Mouse (Mus musculus): ENCODE measurements around the gene Pde4d. TPM values are rescaled to one million over a fixed set of nuclear protein-coding genes. Genes with fewer than 3 reads are reported as not detected.

Gene Pde4d
- total and polyA plus RNA-seq, 3 experiments: 18.5 to 18.8 TPM; not detected in 1

- TF ChIP-seq CHD2 (IDR thresholded peaks at IDR 0.05; ENCODE audit: low read length) (no peak), BHLHE40 (IDR thresholded peaks at IDR 0.05; ENCODE audit: borderline replicate concordance, low read depth, low read length) (no peak), MEF2A (IDR thresholded peaks at IDR 0.05; ENCODE audit: extremely low read depth, insufficient replicate concordance, low read depth, low read length, poor library complexity, severe bottlenecking) (no peak), UBTF (IDR thresholded peaks at IDR 0.05; ENCODE audit: borderline replicate concordance, insufficient read depth, low read depth, low read length) (no peak), USF1 (IDR thresholded peaks at IDR 0.05; ENCODE audit: low read depth, low read length) (no peak), MAZ (IDR thresholded peaks at IDR 0.05; ENCODE audit: low read depth, low read length) (no peak), USF2 (IDR thresholded peaks at IDR 0.05; ENCODE audit: borderline replicate concordance in 1 of 2, insufficient read depth in 1 of 2, low read depth in 1 of 2, low read length in 2 of 2) (no peak), MAX (IDR thresholded peaks at IDR 0.05; ENCODE audit: low read length) (no peak), POLR2AphosphoS2 (IDR thresholded peaks at IDR 0.05; ENCODE audit: low read length) (no peak), SMC3 (IDR thresholded peaks at IDR 0.05; ENCODE audit: low read depth, low read length) (no peak), CTCF (IDR thresholded peaks at IDR 0.05 in 2 of 3, conservative IDR thresholded peaks at IDR 0.05 in 1 of 3; ENCODE audit: control insufficient read depth in 1 of 3, insufficient read depth in 1 of 3, low read depth in 2 of 3, low read length in 3 of 3, poor library complexity in 1 of 3, severe bottlenecking in 1 of 3) (no peak)
- H3K4me3 ChIP-seq (ENCODE audit: control insufficient read depth in 1 of 2, insufficient read depth in 1 of 2, low read depth in 2 of 2, low read length in 2 of 2): no peak overlapping the region
- H3K36me3 ChIP-seq (ENCODE audit: control insufficient read depth in 1 of 2, insufficient read depth in 2 of 2, low read length in 2 of 2): no peaks in the 10 kb centered on the region
- no peak overlapping the region for H3K27ac ChIP-seq (ENCODE audit: control insufficient read depth, low read depth, low read length)
- no peaks in the 10 kb centered on the region for H3K79me2 ChIP-seq (ENCODE audit: control insufficient read depth, insufficient read depth, low read length, poor library complexity)
- no peak for DNase-seq (ENCODE audit: low read depth, low spot score)
- H3K9ac ChIP-seq (ENCODE audit: control insufficient read depth, low read depth, low read length, poor library complexity, severe bottlenecking): no peak overlapping the region
- no peaks in the 10 kb centered on the region for H3K4me1 ChIP-seq (ENCODE audit: control insufficient read depth in 1 of 2, insufficient read depth in 2 of 2, low read length in 2 of 2)
- H3K9me3 ChIP-seq (replicated peaks; ENCODE audit: insufficient read depth, low read length): no peaks in the 10 kb centered on the region
- no peaks in the 10 kb centered on the region; a peak in 1 of 4 replicates for H3K27me3 ChIP-seq (ENCODE audit: control insufficient read depth in 1 of 2, insufficient read depth in 2 of 2, low read length in 2 of 2)
Measured at GRCm38 (mm10) chr13:108524548-108524947, 74.8 kb downstream of the Pde4d start.

DNA sequence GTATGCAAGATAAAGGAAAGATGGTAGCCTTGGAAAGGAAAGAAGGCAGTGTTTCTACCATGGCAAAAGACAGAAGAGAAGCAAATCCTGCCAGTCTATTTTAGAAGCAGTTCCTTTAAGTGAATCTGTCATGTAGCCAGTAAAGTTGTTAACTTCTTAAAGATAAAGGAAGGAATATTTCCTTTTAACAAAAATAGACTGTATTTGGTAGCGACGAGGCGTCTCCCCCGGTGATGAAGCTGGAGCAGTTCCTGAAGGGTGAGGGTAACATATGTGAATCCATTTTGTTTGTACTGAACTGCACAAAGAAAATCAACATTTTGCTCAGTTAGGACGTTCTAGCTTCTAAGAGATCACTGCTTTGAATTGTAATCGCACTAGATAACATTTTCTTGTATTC, 75.2 kb downstream of the Pde4d start:
- Histone ChIP-seq H3K27me3 (ENCODE audit: control insufficient read depth in 1 of 2, insufficient read depth in 2 of 2, low read length in 2 of 2) (no peaks in the 10 kb centered on the region; a peak in 1 of 4 replicates), H3K9ac (ENCODE audit: control insufficient read depth, low read depth, low read length, poor library complexity, severe bottlenecking) (no peak overlapping the region), H3K9me3 (replicated peaks; ENCODE audit: insufficient read depth, low read length) (no peaks in the 10 kb centered on the region), H3K36me3 (ENCODE audit: control insufficient read depth in 1 of 2, insufficient read depth in 2 of 2, low read length in 2 of 2) (no peaks in the 10 kb centered on the region), H3K4me1 (ENCODE audit: control insufficient read depth in 1 of 2, insufficient read depth in 2 of 2, low read length in 2 of 2) (no peaks in the 10 kb centered on the region), H3K27ac (ENCODE audit: control insufficient read depth, low read depth, low read length) (no peak overlapping the region), H3K4me3 (ENCODE audit: control insufficient read depth in 1 of 2, insufficient read depth in 1 of 2, low read depth in 2 of 2, low read length in 2 of 2) (no peak overlapping the region), H3K79me2 (ENCODE audit: control insufficient read depth, insufficient read depth, low read length, poor library complexity) (no peaks in the 10 kb centered on the region)
- TF ChIP-seq POLR2A (IDR thresholded peaks at IDR 0.05; ENCODE audit: control insufficient read depth in 1 of 2, insufficient read depth in 1 of 2, low read depth in 1 of 2, low read length in 2 of 2, poor library complexity in 1 of 2): no peak
- no peak for TF ChIP-seq ZMIZ1 (IDR thresholded peaks at IDR 0.05; ENCODE audit: low read depth, low read length)
- TF ChIP-seq MYC (IDR thresholded peaks at IDR 0.05; ENCODE audit: low read depth, low read length): no peak
- TF ChIP-seq MAX (IDR thresholded peaks at IDR 0.05; ENCODE audit: low read length): no peak
- no peak for TF ChIP-seq KAT2A (conservative IDR thresholded peaks at IDR 0.05; ENCODE audit: low read depth, low read length)
- no peak for TF ChIP-seq NRF1 (IDR thresholded peaks at IDR 0.05; ENCODE audit: insufficient read depth, low read depth, low read length, poor library complexity, severe bottlenecking)
- TF ChIP-seq ZC3H11A (IDR thresholded peaks at IDR 0.05; ENCODE audit: low read depth, low read length): no peak
- TF ChIP-seq EP300 (IDR thresholded peaks at IDR 0.05; ENCODE audit: low read depth in 1 of 2, low read length in 2 of 2): no peak
- no peak for TF ChIP-seq ZNF384 (IDR thresholded peaks at IDR 0.05; ENCODE audit: low read depth, low read length)
- TF ChIP-seq MYB (IDR thresholded peaks at IDR 0.05; ENCODE audit: low read depth, low read length): no peak
- no peak for TF ChIP-seq TCF12 (IDR thresholded peaks at IDR 0.05; ENCODE audit: low read depth, low read length)
- no peak for TF ChIP-seq MAZ (IDR thresholded peaks at IDR 0.05; ENCODE audit: low read depth, low read length)
- TF ChIP-seq SIN3A (IDR thresholded peaks at IDR 0.05; ENCODE audit: low read length): no peak
- no peak for DNase-seq (ENCODE audit: low read depth, low spot score)

Data from MEL (cell line).